Mouse (Mus musculus) large intestine, adult 2 months (tissue): ENCODE measurements around the gene Prpf40b. TPM values are rescaled to one million over a fixed set of nuclear protein-coding genes. Genes with fewer than 3 reads are reported as not detected.

Experiments
- DNase-seq: peaks from one replicate; pipeline ENCODE4 v3.0.0-alpha.2; 2012; ENCODE audit warnings: low read depth, low spot score
- WGBS: fragments of 180-500 bp; shearing (Covaris S2); methylation state at CpG from one replicate; pipeline ENCODE4 v1.1.7; 2018; 5-methylcytosine and 5-hydroxymethylcytosine counted together
- polyA plus RNA-seq: library from polyadenylated mRNA; depleted of rRNA; stranded (reverse); fragments of >200 nt; gene quantifications from 2 replicates; pipeline ENCODE4 v1.2.3, GENCODE M21; 2012; rRNA removed

The Prpf40b gene
- polyA plus RNA-seq, 1 experiment, result 20.6 TPM

GRCm38 (mm10) chr15:99356462-99356861 is 61.6 kb downstream of the Prpf40b start:
- DNase-seq, result no peak
- 63% methylated on average over 6 of the region's 6 CpGs for WGBS

- WGBS, result 29% methylated on average over 9 of the region's 9 CpGs
- no peak for DNase-seq
These were observed 64.1 kb downstream of the Prpf40b start for GRCm38 (mm10) chr15:99358952-99359351.

GRCm38 (mm10) chr15:99364022-99364530 is 69.2 kb downstream of the Prpf40b start:
- 67% methylated on average over 7 of the region's 7 CpGs for WGBS
- DNase-seq, result no peak

- WGBS, result 76% methylated on average over 8 of the region's 8 CpGs
- DNase-seq, result no peak
These were observed 70.0 kb downstream of the Prpf40b start for GRCm38 (mm10) chr15:99364921-99365320.

Other genes starting within 250 kb of the Prpf40b start
- gene Prph, start 239.9 kb upstream of the Prpf40b start, polyA plus RNA-seq, result 6.1 and 9.1 TPM in 2 replicates
- 13.2 and 13.4 TPM in 2 replicates for gene Troap, start 220.5 kb upstream of the Prpf40b start, polyA plus RNA-seq
- not detected in 2 replicates for gene C1ql4, start 207.3 kb upstream of the Prpf40b start, polyA plus RNA-seq
- gene Dnajc22, start 201.9 kb upstream of the Prpf40b start, polyA plus RNA-seq, result 45.8 and 57.1 TPM in 2 replicates
- 6.1 and 6.6 TPM in 2 replicates for gene Spats2, start 169.2 kb upstream of the Prpf40b start, polyA plus RNA-seq
- 3.9 and 4.7 TPM in 2 replicates for gene Kcnh3, start 70.2 kb upstream of the Prpf40b start, polyA plus RNA-seq
- 81.5 and 94.7 TPM in 2 replicates for gene Mcrs1, start 43.1 kb upstream of the Prpf40b start, polyA plus RNA-seq
- not detected in 2 replicates for gene Fam186b, start 801 bp downstream of the Prpf40b start, polyA plus RNA-seq
- gene Fmnl3, start 75.4 kb downstream of the Prpf40b start, polyA plus RNA-seq, result 6.9 and 8.5 TPM in 2 replicates
- gene Tmbim6, start 97.8 kb downstream of the Prpf40b start, polyA plus RNA-seq, result 1,095 and 1,343 TPM in 2 replicates
- gene Nckap5l, start 162.7 kb downstream of the Prpf40b start, polyA plus RNA-seq, result 1.3 and 1.6 TPM in 2 replicates
- gene Bcdin3d, start 179.6 kb downstream of the Prpf40b start, polyA plus RNA-seq, result 6.7 and 7.0 TPM in 2 replicates
- 0.59 and 0.97 TPM in 2 replicates for gene Faim2, start 233.1 kb downstream of the Prpf40b start, polyA plus RNA-seq